Mouse (Mus musculus): Measurements from ENCODE around the gene Nfix. TPM values are rescaled to one million over a fixed set of nuclear protein-coding genes. Genes with fewer than 3 reads are reported as not detected.
"Not testable (repeated sequence)": the region's sequence is repeated elsewhere in the genome, so short reads cannot be mapped to it uniquely, and the experiment has no call there.

Gene Nfix
- total and polyA plus RNA-seq, 2 experiments from 2014 or later = 53.7 to 62.5 TPM

GRCm38 (mm10) chr8:84834002-84834865 is 34.1 kb upstream of the Nfix start:
- ATAC-seq (ENCODE audit: low FRiP score) (no peak), DNase-seq (ENCODE audit: low spot score) (peak; percentile 66)
- H3K4me3 ChIP-seq (ENCODE audit: low read depth, low read length) = no peak overlapping the region
- H3K4me1 ChIP-seq (ENCODE audit: insufficient read depth, low read length) = peaks cover 6% of the 10 kb centered on the region; the same call in 1 of the 2 replicates
- no peaks in the 10 kb centered on the region for H3K27me3 ChIP-seq (ENCODE audit: insufficient read depth, low read length)
- no peak for TF ChIP-seq CTCF (IDR thresholded peaks at IDR 0.05)
- H3K9me3 ChIP-seq (ENCODE audit: low read length) = no peaks in the 10 kb centered on the region
- 82% methylated on average over 19 of the region's 19 CpGs for WGBS
- H3K36me3 ChIP-seq (ENCODE audit: insufficient read depth, low read length) = peaks cover 44% of the 10 kb centered on the region
- no peak overlapping the region for H3K4me2 ChIP-seq (ENCODE audit: low read depth, low read length, poor library complexity, severe bottlenecking)
- no peak overlapping the region for H3K9ac ChIP-seq (replicated peaks; ENCODE audit: low read length, poor library complexity, severe bottlenecking)
- H3K27ac ChIP-seq (ENCODE audit: low read depth, low read length) = no peak overlapping the region

GRCm38 (mm10) chr8:84832759-84833742 is 32.9 kb upstream of the Nfix start:
- ATAC-seq (ENCODE audit: low FRiP score) = no peak
- H3K27me3 ChIP-seq (ENCODE audit: insufficient read depth, low read length) = no peaks in the 10 kb centered on the region
- DNase-seq (ENCODE audit: low spot score) = no peak
- TF ChIP-seq CTCF (IDR thresholded peaks at IDR 0.05) = peak; percentile 35
- WGBS = 71% methylated on average over 10 of the region's 10 CpGs
- no peaks in the 10 kb centered on the region for H3K9me3 ChIP-seq (ENCODE audit: low read length)
- peaks cover 5% of the 10 kb centered on the region; the same call in 1 of the 2 replicates for H3K4me1 ChIP-seq (ENCODE audit: insufficient read depth, low read length)
- peak overlapping the region; percentile 66 for H3K4me2 ChIP-seq (ENCODE audit: low read depth, low read length, poor library complexity, severe bottlenecking)
- peak overlapping the region; percentile 90 for H3K4me3 ChIP-seq (ENCODE audit: low read depth, low read length)
- peaks cover 40% of the 10 kb centered on the region for H3K36me3 ChIP-seq (ENCODE audit: insufficient read depth, low read length)
- H3K9ac ChIP-seq (replicated peaks; ENCODE audit: low read length, poor library complexity, severe bottlenecking) = peak overlapping the region; percentile 99
- peak overlapping the region; percentile 97 for H3K27ac ChIP-seq (ENCODE audit: low read depth, low read length)

GRCm38 (mm10) chr8:84832034-84832717 is 32.0 kb upstream of the Nfix start:
- Histone ChIP-seq H3K27ac (ENCODE audit: low read depth, low read length) (peak overlapping the region; percentile 97), H3K4me2 (ENCODE audit: low read depth, low read length, poor library complexity, severe bottlenecking) (peak overlapping the region; percentile 66), H3K9me3 (ENCODE audit: low read length) (no peaks in the 10 kb centered on the region), H3K4me1 (ENCODE audit: insufficient read depth, low read length) (peaks cover 5% of the 10 kb centered on the region; the same call in 1 of the 2 replicates), H3K36me3 (ENCODE audit: insufficient read depth, low read length) (peaks cover 31% of the 10 kb centered on the region), H3K4me3 (ENCODE audit: low read depth, low read length) (peak overlapping the region; percentile 90), H3K9ac (replicated peaks; ENCODE audit: low read length, poor library complexity, severe bottlenecking) (peak overlapping the region; percentile 99), H3K27me3 (ENCODE audit: insufficient read depth, low read length) (no peaks in the 10 kb centered on the region)
- peak; percentile 74 for DNase-seq (ENCODE audit: low spot score)
- 1% methylated on average over 58 of the region's 59 CpGs for WGBS
- no peak for TF ChIP-seq CTCF (IDR thresholded peaks at IDR 0.05)
- peak; percentile 64; the same call in 1 of the 2 replicates for ATAC-seq (ENCODE audit: low FRiP score)

GRCm38 (mm10) chr8:84831490-84831889 is 31.3 kb upstream of the Nfix start, which contains the start of gene Gadd45gip1:
Gadd45gip1 (plus strand) TSS chr8:84831522.
- ATAC-seq (ENCODE audit: low FRiP score) = no peak
- Histone ChIP-seq H3K4me2 (ENCODE audit: low read depth, low read length, poor library complexity, severe bottlenecking) (peak within 1 kb of the TSS; percentile 66), H3K27me3 (ENCODE audit: insufficient read depth, low read length) (no peaks in the 10 kb centered on the region), H3K4me3 (ENCODE audit: low read depth, low read length) (peak within 1 kb of the TSS; percentile 90), H3K9ac (replicated peaks; ENCODE audit: low read length, poor library complexity, severe bottlenecking) (peak within 1 kb of the TSS; percentile 99), H3K36me3 (ENCODE audit: insufficient read depth, low read length) (peaks cover 24% of the 10 kb centered on the region), H3K27ac (ENCODE audit: low read depth, low read length) (peak within 1 kb of the TSS; percentile 97), H3K9me3 (ENCODE audit: low read length) (no peaks in the 10 kb centered on the region), H3K4me1 (ENCODE audit: insufficient read depth, low read length) (peaks cover 5% of the 10 kb centered on the region; the same call in 1 of the 2 replicates)
- no peak for TF ChIP-seq CTCF (IDR thresholded peaks at IDR 0.05)
- DNase-seq (ENCODE audit: low spot score) = no peak
- WGBS = 77% methylated on average over 11 of the region's 11 CpGs

- H3K27ac ChIP-seq (ENCODE audit: low read depth, low read length); ATAC-seq (ENCODE audit: low FRiP score); DNase-seq (ENCODE audit: low spot score); H3K4me1 ChIP-seq (ENCODE audit: insufficient read depth, low read length); H3K4me2 ChIP-seq (ENCODE audit: low read depth, low read length, poor library complexity, severe bottlenecking); H3K36me3 ChIP-seq (ENCODE audit: insufficient read depth, low read length); H3K9me3 ChIP-seq (ENCODE audit: low read length); H3K4me3 ChIP-seq (ENCODE audit: low read depth, low read length); H3K27me3 ChIP-seq (ENCODE audit: insufficient read depth, low read length); H3K9ac ChIP-seq (replicated peaks; ENCODE audit: low read length, poor library complexity, severe bottlenecking): not testable (repeated sequence)
- 100% methylated on average over 1 of the region's 2 CpGs for WGBS
Measured at GRCm38 (mm10) chr8:84826518-84826917, 26.4 kb upstream of the Nfix start.
